ENCODE assay signal across 15 mouse cellular contexts in the genomic region with DNA sequence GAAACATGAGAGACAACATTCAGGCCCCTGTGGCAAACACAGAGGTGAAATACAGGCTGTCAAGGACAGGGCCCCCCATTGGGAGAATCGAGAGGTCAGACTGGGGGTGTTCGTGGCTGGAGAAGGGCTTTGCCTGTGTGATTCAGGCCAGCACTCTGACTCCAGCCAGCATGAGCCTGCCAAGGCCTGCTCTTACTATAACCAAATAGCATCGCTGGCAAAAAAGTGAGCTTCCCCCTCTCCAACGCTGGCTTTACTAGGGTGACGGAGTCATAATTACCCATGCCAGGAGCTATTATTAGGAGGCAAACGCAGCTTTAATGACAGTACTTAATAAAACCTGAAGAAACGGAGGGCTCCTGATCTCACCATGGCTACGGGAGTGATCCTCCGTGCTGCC. TPM values are rescaled to one million over a fixed set of nuclear protein-coding genes. Genes with fewer than 3 reads are reported as not detected.
DNase-seq lines count a peak whose midpoint lies in the region; ATAC-seq lines count a peak whose summit lies in the region.
"Had no signal": no experiment of that assay in that cellular context is flagged by ENCODE, and none has a peak within 500 bp of the region (broad histone marks: within the 10 kb centered on the region; RNA-seq: fewer than 3 reads in every experiment).

No protein-coding gene starts in this region.

- H3K36me3 ChIP-seq in kidney, embryonic 16.5 days (ENCODE audit: insufficient read depth, low read length) = no peaks in the 10 kb centered on the region
- H3K36me3 ChIP-seq: embryonic facial prominence, embryonic 12.5 days; liver, embryonic 13.5 days had no signal

- no peak overlapping the region for H3K27ac ChIP-seq in kidney, embryonic 16.5 days (ENCODE audit: low read length)
- H3K27ac ChIP-seq: embryonic facial prominence, embryonic 12.5 days; liver, embryonic 13.5 days had no signal

- H3K4me2 ChIP-seq in kidney, embryonic 16.5 days (replicated peaks; ENCODE audit: low read depth, low read length) = no peak overlapping the region
- H3K4me2 ChIP-seq: embryonic facial prominence, embryonic 12.5 days; liver, embryonic 13.5 days had no signal

- H3K9me3 ChIP-seq in kidney, embryonic 16.5 days (ENCODE audit: low read length) = no peaks in the 10 kb centered on the region
- H3K9me3 ChIP-seq: embryonic facial prominence, embryonic 12.5 days; liver, embryonic 13.5 days had no signal

- no peak overlapping the region for H3K9ac ChIP-seq in kidney, embryonic 16.5 days (replicated peaks; ENCODE audit: low read length)
- H3K9ac ChIP-seq: embryonic facial prominence, embryonic 12.5 days; liver, embryonic 13.5 days had no signal

- H3K27me3 ChIP-seq in kidney, embryonic 16.5 days (ENCODE audit: insufficient read depth, low read length) = no peaks in the 10 kb centered on the region
- H3K27me3 ChIP-seq: embryonic facial prominence, embryonic 12.5 days had no signal

- ATAC-seq in kidney, embryonic 16.5 days (ENCODE audit: low FRiP score, low TSS enrichment) = no peak
- ATAC-seq: lung, postnatal 0 days had no signal

- DNase-seq in adrenal gland, postnatal 10 days = peak; percentile 35
- no peak for DNase-seq in adrenal gland, adult 2 months
- DNase-seq in kidney, postnatal 14 days = peak; percentile 8
- peak; percentile 59 to 71 for DNase-seq in heart, adult 9 months (ENCODE audit: low spot score in 2 of 2)
- DNase-seq in skeletal muscle tissue, adult 2 months (ENCODE audit: low read depth, low spot score) = peak; percentile 82
- no peak for DNase-seq in B cell, adult 2 months
- DNase-seq in adrenal gland, postnatal 36 days = no peak
- DNase-seq: cerebellum, postnatal 14 days; kidney, postnatal 10 days; liver, embryonic 13.5 days; right cerebral cortex, postnatal 25 days had no signal

- no peak overlapping the region for H3K4me3 ChIP-seq in kidney, embryonic 16.5 days (ENCODE audit: low read length)
- H3K4me3 ChIP-seq: embryonic facial prominence, embryonic 12.5 days; liver, embryonic 13.5 days; myocyte had no signal

- peaks cover 47% of the 10 kb centered on the region for H3K4me1 ChIP-seq in kidney, embryonic 16.5 days (ENCODE audit: insufficient read depth, low read length)

- 73% methylated on average over 9 of the region's 9 CpGs for WGBS in kidney, embryonic 16.5 days

RNA-seq across cellular contexts. Expression of gene Pdcd4, which starts 35.2 kb away (rescaled TPM):
- total RNA-seq in adrenal gland, postnatal 10 days (2021) = 100 to 1,000 TPM in 1 of 2 experiments, 10 to 100 TPM in 1; 92.2 to 104 TPM
- 100 to 1,000 TPM in 1 of 2 experiments, 10 to 100 TPM in 1; 75.5 to 102 TPM for total RNA-seq in adrenal gland, adult 2 months (2021)
- 2.5 and 2.6 TPM in 2 replicates for polyA plus RNA-seq in adrenal gland, adult 2 months (2012; rRNA removed)
- 106 and 122 TPM in 2 replicates for polyA plus RNA-seq in kidney, embryonic 16.5 days (2015; fragmentation: Nextera tagmentation; extraction: Ambion mirVana)
- total RNA-seq in adrenal gland, postnatal 36 days (2021) = 100 to 1,000 TPM in 1 of 2 experiments, 10 to 100 TPM in 1; 83.2 to 121 TPM

Comparison
In these comparisons a context has a peak if more than half of its experiments do, and no peak if none do; other contexts are left out.
1. DNase-seq: peak in adrenal gland, postnatal 10 days (single experiment), kidney, postnatal 14 days (single experiment), heart, adult 9 months (2 of 2) and skeletal muscle tissue, adult 2 months (single experiment); none in adrenal gland, adult 2 months (single experiment), B cell, adult 2 months (0 of 2) and adrenal gland, postnatal 36 days (0 of 2).